Mouse (Mus musculus): Measurements from ENCODE around the gene Gm17374. TPM values are rescaled to one million over a fixed set of nuclear protein-coding genes. Genes with fewer than 3 reads are reported as not detected.
"Not testable (repeated sequence)": the region's sequence is repeated elsewhere in the genome, so short reads cannot be mapped to it uniquely, and the experiment has no call there.

Gene Gm17374
- polyA plus RNA-seq, 1 experiment from 2014 or later: not detected

- 0% methylated on average over 43 of the region's 43 CpGs for WGBS
- peak; percentile 99 for DNase-seq (ENCODE audit: low spot score, missing footprints)
- no peaks in the 10 kb centered on the region for H3K27me3 ChIP-seq (ENCODE audit: control insufficient read depth, insufficient read depth, low read length)
- H3K9ac ChIP-seq (ENCODE audit: low read length): peak within 1 kb of the TSS; percentile 73
- peaks cover 9% of the 10 kb centered on the region for H3K4me1 ChIP-seq (ENCODE audit: control insufficient read depth, insufficient read depth, low read length)
- ATAC-seq (ENCODE audit: low FRiP score): peak; percentile 99
- no peaks in the 10 kb centered on the region for H3K9me3 ChIP-seq (ENCODE audit: control insufficient read depth, low read length)
- H3K27ac ChIP-seq (ENCODE audit: low read depth, low read length): no peak within 1 kb of the TSS
- peak within 1 kb of the TSS; percentile 82 for H3K4me2 ChIP-seq
- peak within 1 kb of the TSS; percentile 79 for H3K4me3 ChIP-seq (ENCODE audit: low read depth, low read length)
- H3K36me3 ChIP-seq (ENCODE audit: control insufficient read depth, insufficient read depth, low read length): 0 out of 2 replicates have a peak, but pooled peaks cover 1% of the 10 kb centered on the region
Observed at GRCm38 (mm10) chr2:140170127-140170802, 18.4 kb downstream of the Gm17374 start, which contains the start of the genes Esf1 and Ndufaf5. Gene Esf1, minus strand, starts transcription at chr2:140170564. Gene Ndufaf5, plus strand, starts transcription at chr2:140170649.

GRCm38 (mm10) chr2:140170803-140171553, 19.1 kb downstream of the Gm17374 start:
- Histone ChIP-seq H3K4me1 (ENCODE audit: control insufficient read depth, insufficient read depth, low read length) (peaks cover 9% of the 10 kb centered on the region), H3K36me3 (ENCODE audit: control insufficient read depth, insufficient read depth, low read length) (no peaks in the 10 kb centered on the region), H3K27ac (ENCODE audit: low read depth, low read length) (no peak overlapping the region), H3K9ac (ENCODE audit: low read length) (peak overlapping the region; percentile 73), H3K27me3 (ENCODE audit: control insufficient read depth, insufficient read depth, low read length) (no peaks in the 10 kb centered on the region), H3K4me2 (peak overlapping the region; percentile 73), H3K4me3 (ENCODE audit: low read depth, low read length) (peak overlapping the region; percentile 79), H3K9me3 (ENCODE audit: control insufficient read depth, low read length) (no peaks in the 10 kb centered on the region)
- 9% methylated on average over 28 of the region's 28 CpGs for WGBS
- ATAC-seq (ENCODE audit: low FRiP score) (peak; percentile 86), DNase-seq (ENCODE audit: low spot score, missing footprints) (peak; percentile 92)

- DNase-seq (ENCODE audit: low spot score, missing footprints); H3K27me3 ChIP-seq (ENCODE audit: control insufficient read depth, insufficient read depth, low read length); H3K36me3 ChIP-seq (ENCODE audit: control insufficient read depth, insufficient read depth, low read length); H3K4me3 ChIP-seq (ENCODE audit: low read depth, low read length); H3K4me2 ChIP-seq; H3K4me1 ChIP-seq (ENCODE audit: control insufficient read depth, insufficient read depth, low read length); H3K9ac ChIP-seq (ENCODE audit: low read length); H3K27ac ChIP-seq (ENCODE audit: low read depth, low read length); H3K9me3 ChIP-seq (ENCODE audit: control insufficient read depth, low read length); ATAC-seq (ENCODE audit: low FRiP score): not testable (repeated sequence)
- WGBS: 90% methylated on average over 3 of the region's 3 CpGs
Observed at GRCm38 (mm10) chr2:140185685-140186210, 33.9 kb downstream of the Gm17374 start.

GRCm38 (mm10) chr2:140200713-140201112, 48.9 kb downstream of the Gm17374 start:
- no peaks in the 10 kb centered on the region for H3K9me3 ChIP-seq (ENCODE audit: control insufficient read depth, low read length)
- H3K4me2 ChIP-seq: no peak overlapping the region
- no peak overlapping the region for H3K9ac ChIP-seq (ENCODE audit: low read length)
- no peaks in the 10 kb centered on the region for H3K27me3 ChIP-seq (ENCODE audit: control insufficient read depth, insufficient read depth, low read length)
- no peak for DNase-seq (ENCODE audit: low spot score, missing footprints)
- H3K36me3 ChIP-seq (ENCODE audit: control insufficient read depth, insufficient read depth, low read length): peaks cover 5% of the 10 kb centered on the region; the same call in 1 of the 2 replicates
- H3K4me1 ChIP-seq (ENCODE audit: control insufficient read depth, insufficient read depth, low read length): no peaks in the 10 kb centered on the region
- H3K4me3 ChIP-seq (ENCODE audit: low read depth, low read length): no peak overlapping the region
- ATAC-seq (ENCODE audit: low FRiP score): no peak
- 89% methylated on average over 2 of the region's 2 CpGs for WGBS
- no peak overlapping the region for H3K27ac ChIP-seq (ENCODE audit: low read depth, low read length)

GRCm38 (mm10) chr2:140202573-140202972, 50.7 kb downstream of the Gm17374 start:
- Histone ChIP-seq H3K36me3 (ENCODE audit: control insufficient read depth, insufficient read depth, low read length) (peaks cover 5% of the 10 kb centered on the region), H3K9me3 (ENCODE audit: control insufficient read depth, low read length) (no peaks in the 10 kb centered on the region), H3K27ac (ENCODE audit: low read depth, low read length) (no peak overlapping the region)

More at GRCm38 (mm10) chr2:140202573-140202972, 50.7 kb downstream of the Gm17374 start:
- Histone ChIP-seq H3K4me1 (ENCODE audit: control insufficient read depth, insufficient read depth, low read length) (no peaks in the 10 kb centered on the region), H3K27me3 (ENCODE audit: control insufficient read depth, insufficient read depth, low read length) (no peaks in the 10 kb centered on the region), H3K4me3 (ENCODE audit: low read depth, low read length) (no peak overlapping the region), H3K9ac (ENCODE audit: low read length) (no peak overlapping the region), H3K4me2 (no peak overlapping the region)
- DNase-seq (ENCODE audit: low spot score, missing footprints) (no peak), ATAC-seq (ENCODE audit: low FRiP score) (no peak)
- WGBS: 92% methylated on average over 5 of the region's 5 CpGs

Other genes starting within 250 kb of the Gm17374 start
- 14.8 and 16.8 TPM in 2 replicates for gene Tasp1, start 85.2 kb upstream of the Gm17374 start, polyA plus RNA-seq (2014; fragmentation: Nextera tagmentation; extraction: Ambion mirVana)
- 29.1 and 34.3 TPM in 2 replicates for gene Esf1, start 18.5 kb downstream of the Gm17374 start, polyA plus RNA-seq (2014; fragmentation: Nextera tagmentation; extraction: Ambion mirVana)
- 32.3 and 32.4 TPM in 2 replicates for gene Ndufaf5, start 18.6 kb downstream of the Gm17374 start, polyA plus RNA-seq (2014; fragmentation: Nextera tagmentation; extraction: Ambion mirVana)
- not detected in 2 replicates for gene Sel1l2, start 237.7 kb downstream of the Gm17374 start, polyA plus RNA-seq (2014; fragmentation: Nextera tagmentation; extraction: Ambion mirVana)
- 45.8 and 45.9 TPM in 2 replicates for gene Macrod2, start 243.3 kb downstream of the Gm17374 start, polyA plus RNA-seq (2014; fragmentation: Nextera tagmentation; extraction: Ambion mirVana)